Mouse (Mus musculus) kidney, embryonic 14.5 days (tissue): ENCODE measurements at regions not wholly inside any gene's neighbourhood (a gene's known extent, or its start where the extent isn't known, plus 50 kb on each side); places are given as distances from the start of the nearest gene placed in this dataset.

Experiments
- ATAC-seq: fragments of 200-750 bp; cut with Nextera tagmentation; 2 replicates; pipeline ENCODE4 v1.8.0; 2017; ENCODE audit warnings: moderate number of reproducible peaks, mild to moderate bottlenecking, moderate TSS enrichment, moderate library complexity; ENCODE audit not compliant: low FRiP score, low TSS enrichment
- H3K27ac ChIP-seq: fragments of 300-500 bp; sonication (generic); 2 replicates; pipeline ENCODE4 v1.5.1; 2014; ENCODE audit warnings: low read depth, mild to moderate bottlenecking, low read length, moderate library complexity, mixed read lengths
- H3K27me3 ChIP-seq: fragments of 300-500 bp; sonication (generic); 2 replicates; pipeline ENCODE4 v1.6.1; 2014; ENCODE audit warnings: mild to moderate bottlenecking, low read length; ENCODE audit not compliant: control insufficient read depth, insufficient read depth
- H3K36me3 ChIP-seq: fragments of 300-500 bp; sonication (generic); 2 replicates; pipeline ENCODE4 v1.6.1; 2014; ENCODE audit warnings: low read length, mixed read lengths; ENCODE audit not compliant: control insufficient read depth, insufficient read depth
- H3K4me1 ChIP-seq: fragments of 300-500 bp; sonication (generic); 2 replicates; pipeline ENCODE4 v1.6.1; 2014; ENCODE audit warnings: low read length, mixed read lengths; ENCODE audit not compliant: control insufficient read depth, insufficient read depth
- H3K4me2 ChIP-seq: fragments of 300-500 bp; sonication (generic); replicated peaks from 2 replicates; pipeline ENCODE4 v1.6.1; 2014; ENCODE audit warnings: low read depth, mild to moderate bottlenecking, low read length
- H3K4me3 ChIP-seq: fragments of 300-500 bp; sonication (generic); 2 replicates; pipeline ENCODE4 v1.5.1; 2014; ENCODE audit warnings: mild to moderate bottlenecking, low read length
- H3K9ac ChIP-seq: fragments of 300-500 bp; sonication (generic); 2 replicates; pipeline ENCODE4 v1.6.1; 2014; ENCODE audit warnings: low read depth, mild to moderate bottlenecking, low read length, moderate library complexity
- H3K9me3 ChIP-seq: fragments of 300-500 bp; sonication (generic); 2 replicates; pipeline ENCODE4 v1.6.1; 2016; ENCODE audit warnings: low read length; ENCODE audit not compliant: control insufficient read depth
- WGBS: fragments of 180-500 bp; shearing (Covaris S2); extraction: QIAGEN DNeasy Blood & Tissue Kit; methylation state at CpG from one replicate; pipeline ENCODE4 v1.1.7; 2014; 5-methylcytosine and 5-hydroxymethylcytosine counted together

DNA sequence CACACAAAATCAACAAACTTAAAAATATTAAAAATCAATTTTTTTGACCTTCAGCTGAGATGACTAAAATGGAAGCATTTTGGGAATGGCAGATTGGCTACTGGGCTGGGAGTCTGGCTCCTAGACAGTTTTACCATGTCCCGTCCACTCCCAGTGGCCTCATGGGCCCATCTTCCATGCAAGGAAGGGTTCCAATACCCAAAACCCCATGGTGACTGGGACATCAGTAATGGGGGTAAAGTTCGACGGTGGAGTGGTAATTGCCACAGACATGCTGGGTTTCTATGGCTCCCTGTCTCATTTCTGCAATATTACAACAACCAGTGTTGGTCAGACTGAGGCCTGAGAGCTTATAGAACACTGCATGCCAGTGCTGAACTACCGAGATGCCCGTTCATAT lies 82.2 kb downstream of the Il20rb start:
- H3K4me2 ChIP-seq: no peak overlapping the region
- H3K9me3 ChIP-seq: no peaks in the 10 kb centered on the region
- no peak overlapping the region for H3K9ac ChIP-seq
- 95% methylated on average over 5 of the region's 5 CpGs for WGBS
- no peaks in the 10 kb centered on the region for H3K27me3 ChIP-seq
- no peak for ATAC-seq
- H3K4me3 ChIP-seq: no peak overlapping the region
- H3K27ac ChIP-seq: no peak overlapping the region
- no peaks in the 10 kb centered on the region for H3K36me3 ChIP-seq
- H3K4me1 ChIP-seq: no peaks in the 10 kb centered on the region

GRCm38 (mm10) chr9:100400366-100400765 lies 86.2 kb downstream of the Il20rb start:
- Histone ChIP-seq H3K9ac (no peak overlapping the region), H3K36me3 (no peaks in the 10 kb centered on the region), H3K9me3 (no peaks in the 10 kb centered on the region), H3K4me2 (no peak overlapping the region), H3K4me1 (no peaks in the 10 kb centered on the region), H3K4me3 (no peak overlapping the region), H3K27me3 (no peaks in the 10 kb centered on the region), H3K27ac (no peak overlapping the region)
- peak; percentile 66; the same call in 1 of the 2 replicates for ATAC-seq
- 15% methylated on average over 8 of the region's 8 CpGs for WGBS

DNA sequence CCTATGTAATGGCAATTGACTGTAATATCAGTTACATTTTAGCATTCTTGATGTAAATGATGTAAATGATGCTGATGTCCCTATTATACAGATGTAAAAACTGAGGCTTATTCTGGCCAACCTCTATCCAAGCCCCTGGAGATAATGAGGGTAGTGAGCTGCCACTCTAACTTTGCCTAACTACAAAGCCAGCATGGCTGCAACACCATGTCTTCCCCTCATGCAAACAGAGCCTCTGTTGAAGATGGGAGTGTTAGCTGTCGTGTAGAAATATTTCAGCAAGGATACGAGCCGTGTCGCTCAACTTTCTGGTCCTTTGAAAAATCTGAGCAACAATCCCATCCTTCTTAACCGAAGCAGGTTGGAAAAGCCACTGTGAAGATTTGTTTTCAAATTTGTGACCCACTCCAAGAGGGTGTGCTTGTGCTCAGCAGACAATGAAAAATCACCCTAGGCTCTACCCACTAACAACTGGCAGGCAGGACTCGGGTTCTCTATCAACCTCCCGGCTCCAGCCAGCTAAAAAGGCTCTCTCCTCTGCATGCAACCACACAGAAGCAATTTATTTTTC lies 90.2 kb downstream of the Il20rb start:
- 58% methylated on average over 7 of the region's 7 CpGs for WGBS

GRCm38 (mm10) chr9:100395711-100396110 lies 90.9 kb downstream of the Il20rb start:
- WGBS: 7% methylated on average over 5 of the region's 5 CpGs
- no peak for ATAC-seq
- Histone ChIP-seq H3K4me1 (no peaks in the 10 kb centered on the region), H3K9me3 (no peaks in the 10 kb centered on the region), H3K27ac (no peak overlapping the region), H3K27me3 (no peaks in the 10 kb centered on the region), H3K9ac (no peak overlapping the region), H3K36me3 (no peaks in the 10 kb centered on the region), H3K4me2 (no peak overlapping the region), H3K4me3 (no peak overlapping the region)

More for the DNA sequence above, 90.2 kb downstream of the Il20rb start:
- Histone ChIP-seq H3K36me3 (no peaks in the 10 kb centered on the region), H3K27ac (no peak overlapping the region), H3K9ac (no peak overlapping the region), H3K4me1 (no peaks in the 10 kb centered on the region), H3K4me3 (no peak overlapping the region), H3K27me3 (no peaks in the 10 kb centered on the region), H3K4me2 (no peak overlapping the region), H3K9me3 (no peaks in the 10 kb centered on the region)
- peak; percentile 51; the same call in 1 of the 2 replicates for ATAC-seq

- no peaks in the 10 kb centered on the region for H3K36me3 ChIP-seq
- no peak overlapping the region for H3K4me3 ChIP-seq
- no peaks in the 10 kb centered on the region for H3K9me3 ChIP-seq
- no peak overlapping the region for H3K9ac ChIP-seq
- no peak for ATAC-seq
- H3K4me2 ChIP-seq: no peak overlapping the region
- 57% methylated on average over 1 of the region's 1 CpGs for WGBS
- no peak overlapping the region for H3K27ac ChIP-seq
- no peaks in the 10 kb centered on the region for H3K4me1 ChIP-seq
- no peaks in the 10 kb centered on the region for H3K27me3 ChIP-seq
These were observed 92.0 kb downstream of the Il20rb start for GRCm38 (mm10) chr9:100394632-100395031.

GRCm38 (mm10) chr9:100394166-100394565 lies 92.4 kb downstream of the Il20rb start:
- Histone ChIP-seq H3K27me3 (no peaks in the 10 kb centered on the region), H3K9me3 (no peaks in the 10 kb centered on the region), H3K4me3 (no peak overlapping the region), H3K4me2 (no peak overlapping the region), H3K9ac (no peak overlapping the region), H3K36me3 (no peaks in the 10 kb centered on the region), H3K4me1 (no peaks in the 10 kb centered on the region), H3K27ac (no peak overlapping the region)
- no peak for ATAC-seq
- 56% methylated on average over 5 of the region's 5 CpGs for WGBS

GRCm38 (mm10) chr9:100392262-100392661 lies 94.3 kb downstream of the Il20rb start:
- H3K9ac ChIP-seq: no peak overlapping the region
- H3K4me3 ChIP-seq: no peak overlapping the region
- no peak for ATAC-seq
- H3K36me3 ChIP-seq: no peaks in the 10 kb centered on the region
- no peak overlapping the region for H3K27ac ChIP-seq
- no peaks in the 10 kb centered on the region for H3K9me3 ChIP-seq
- no peak overlapping the region for H3K4me2 ChIP-seq
- no peaks in the 10 kb centered on the region for H3K4me1 ChIP-seq
- WGBS: 24% methylated on average over 1 of the region's 1 CpGs
- H3K27me3 ChIP-seq: no peaks in the 10 kb centered on the region

DNA sequence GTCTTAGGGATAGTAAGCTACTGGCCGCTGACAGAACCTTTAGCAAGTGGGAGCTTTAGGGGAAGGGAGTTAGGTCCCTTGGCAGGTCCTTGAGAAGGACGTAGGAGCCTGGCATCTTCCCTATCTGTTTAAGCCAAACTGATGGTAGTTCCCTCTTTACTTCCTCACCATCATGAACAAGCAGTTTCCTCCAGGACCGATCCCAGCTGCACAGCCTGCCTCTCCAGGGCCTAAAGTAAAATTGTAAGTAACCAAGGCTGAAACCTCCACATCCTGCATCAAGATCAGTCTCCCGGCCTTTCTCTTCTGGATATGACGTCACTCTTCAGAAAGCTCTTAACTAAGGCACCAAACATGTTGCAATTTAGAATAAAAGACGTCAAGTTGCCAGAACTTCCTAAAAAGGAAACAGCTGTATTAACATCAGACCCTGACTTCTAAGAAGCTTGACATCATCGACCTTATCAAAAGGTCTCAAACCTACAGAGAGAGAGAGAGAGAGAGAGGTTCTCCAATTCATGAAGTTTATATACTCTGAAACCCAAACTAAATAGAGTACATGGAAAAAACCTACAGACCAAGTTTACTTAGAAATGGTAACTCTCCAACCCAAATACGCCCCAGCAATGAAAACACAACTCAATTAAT lies 94.9 kb downstream of the Il20rb start:
- no peak overlapping the region for H3K4me2 ChIP-seq
- no peak overlapping the region for H3K27ac ChIP-seq
- no peaks in the 10 kb centered on the region for H3K9me3 ChIP-seq
- 67% methylated on average over 8 of the region's 8 CpGs for WGBS
- H3K9ac ChIP-seq: no peak overlapping the region
- H3K4me1 ChIP-seq: no peaks in the 10 kb centered on the region
- no peak for ATAC-seq
- no peak overlapping the region for H3K4me3 ChIP-seq
- H3K36me3 ChIP-seq: no peaks in the 10 kb centered on the region
- no peaks in the 10 kb centered on the region for H3K27me3 ChIP-seq

DNA sequence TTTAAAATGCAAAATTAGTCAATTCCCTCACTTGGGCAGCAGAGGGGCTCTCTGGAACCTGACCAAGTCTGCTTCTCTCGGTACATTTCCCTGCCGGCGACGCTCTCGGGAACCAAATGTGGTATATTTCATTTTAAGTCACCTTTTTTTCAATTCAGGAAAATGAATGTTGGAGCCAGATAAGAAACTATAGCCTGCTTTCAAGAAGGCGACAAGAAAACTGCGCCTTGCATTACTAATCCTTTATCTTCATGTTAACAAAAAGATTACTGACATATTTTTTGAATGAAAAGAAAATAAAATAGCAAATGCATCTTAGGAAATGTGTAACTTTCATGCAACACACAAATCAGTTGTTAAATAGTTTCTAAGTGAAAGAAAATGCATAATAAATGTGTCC lies 98.2 kb downstream of the Il20rb start:
- Histone ChIP-seq H3K36me3 (no peaks in the 10 kb centered on the region), H3K27ac (no peak overlapping the region), H3K9me3 (no peaks in the 10 kb centered on the region), H3K4me2 (no peak overlapping the region), H3K27me3 (no peaks in the 10 kb centered on the region), H3K4me1 (no peaks in the 10 kb centered on the region), H3K9ac (no peak overlapping the region), H3K4me3 (no peak overlapping the region)
- ATAC-seq: no peak
- 87% methylated on average over 7 of the region's 7 CpGs for WGBS
